Mouse (Mus musculus): ENCODE data around the gene Insig1.

DNA sequence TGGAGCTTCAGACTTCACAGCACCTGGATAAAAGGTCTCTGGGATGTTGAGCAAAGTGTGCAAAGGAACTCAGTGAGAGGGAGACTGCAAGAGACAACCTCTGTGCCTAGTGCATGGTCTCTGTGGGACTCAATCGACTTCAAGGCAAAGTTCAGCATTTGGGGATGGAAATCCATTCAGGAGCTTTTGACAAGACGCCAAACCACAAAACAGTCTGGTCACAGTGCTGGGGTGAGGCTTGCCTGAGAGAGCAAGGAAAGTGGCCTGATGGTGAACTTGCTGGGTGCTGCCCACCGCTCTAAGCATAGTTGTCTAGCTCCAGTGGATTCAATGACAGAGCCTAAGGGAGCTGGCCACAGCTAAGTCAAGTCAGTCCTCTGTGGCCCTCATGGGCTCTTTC is 30.4 kb upstream of the Insig1 start:
- TF ChIP-seq CTCF (IDR thresholded peaks at IDR 0.05; ENCODE audit: low read depth) (no peak), EP300 (IDR thresholded peaks at IDR 0.05; ENCODE audit: low read depth) (no peak)

Data from liver, embryonic 14.5 days (tissue).